Mouse (Mus musculus) gastrocnemius, postnatal 36 days (tissue): ENCODE results near the gene Colgalt2. TPM values are rescaled to one million over a fixed set of nuclear protein-coding genes. Genes with fewer than 3 reads are reported as not detected.

ENCODE experiments used
- total RNA-seq, 2 experiments: library from RNA; stranded (reverse); gene quantifications; 2 replicates each; pipeline ENCODE4 v1.2.3; 2021

Gene Colgalt2
- total RNA-seq, 2 experiments from 2014 or later, result 2.0 to 2.2 TPM

Other genes with a start within 250 kb of the Colgalt2 start
- 10 to 100 TPM; 11.9 to 13.7 TPM for gene Tsen15, start 13.1 kb upstream of the Colgalt2 start, total RNA-seq